Mouse (Mus musculus) right cerebral cortex, postnatal 25 days (tissue): ENCODE results near the gene Snai1.

Experiments used
- DNase-seq: peaks from one replicate; pipeline ENCODE4 v3.0.0; 2022

The Snai1 gene

GRCm38 (mm10) chr2:167551342-167551920 is 13.4 kb downstream of the Snai1 start:
- no peak for DNase-seq

- no peak for DNase-seq
Measured at GRCm38 (mm10) chr2:167552292-167552691, 14.3 kb downstream of the Snai1 start.

GRCm38 (mm10) chr2:167552927-167553402 is 15.0 kb downstream of the Snai1 start:
- DNase-seq, result no peak

- no peak for DNase-seq
Measured at GRCm38 (mm10) chr2:167555766-167556165, 17.8 kb downstream of the Snai1 start.

GRCm38 (mm10) chr2:167559413-167559812 is 21.4 kb downstream of the Snai1 start:
- no peak for DNase-seq

- no peak for DNase-seq
Measured at GRCm38 (mm10) chr2:167562101-167562500, 24.1 kb downstream of the Snai1 start.

- no peak for DNase-seq
Measured at GRCm38 (mm10) chr2:167563035-167563434, 25.0 kb downstream of the Snai1 start.

- no peak for DNase-seq
Measured at GRCm38 (mm10) chr2:167563703-167564102, 25.7 kb downstream of the Snai1 start.

- DNase-seq, result no peak
Measured at GRCm38 (mm10) chr2:167564551-167565311, 26.7 kb downstream of the Snai1 start.

- DNase-seq, result no peak
Measured at GRCm38 (mm10) chr2:167565312-167565656, 27.3 kb downstream of the Snai1 start.

- no peak for DNase-seq
Measured at GRCm38 (mm10) chr2:167565682-167566081, 27.7 kb downstream of the Snai1 start.

GRCm38 (mm10) chr2:167568112-167568511 is 30.1 kb downstream of the Snai1 start:
- no peak for DNase-seq

- DNase-seq, result no peak
Measured at GRCm38 (mm10) chr2:167569934-167570651, 32.1 kb downstream of the Snai1 start.

- DNase-seq, result no peak
Measured at GRCm38 (mm10) chr2:167570815-167571214, 32.8 kb downstream of the Snai1 start.

- no peak for DNase-seq
Measured at GRCm38 (mm10) chr2:167571442-167572220, 33.6 kb downstream of the Snai1 start.

- DNase-seq, result no peak
Measured at GRCm38 (mm10) chr2:167574814-167575213, 36.8 kb downstream of the Snai1 start.

- DNase-seq, result no peak
Measured at GRCm38 (mm10) chr2:167575581-167575980, 37.6 kb downstream of the Snai1 start.

- no peak for DNase-seq
Measured at GRCm38 (mm10) chr2:167576121-167576620, 38.2 kb downstream of the Snai1 start.

- no peak for DNase-seq
Measured at GRCm38 (mm10) chr2:167577186-167577785, 39.3 kb downstream of the Snai1 start.

- no peak for DNase-seq
Measured at GRCm38 (mm10) chr2:167578521-167578920, 40.5 kb downstream of the Snai1 start.

- no peak for DNase-seq
Measured at GRCm38 (mm10) chr2:167583161-167583952, 45.4 kb downstream of the Snai1 start.

- no peak for DNase-seq
Measured at GRCm38 (mm10) chr2:167585273-167585672, 47.3 kb downstream of the Snai1 start.
